Mouse (Mus musculus) bone marrow, adult 2 months (tissue): ENCODE measurements around the gene Shisa4.

ENCODE experiments used
- CTCF ChIP-seq: fragments of 200-500 bp; IDR thresholded peaks from 2 replicates; pipeline ENCODE4 v1.5.1; 2011; ENCODE audit warnings: low read length, control low read depth; ENCODE audit not compliant: control insufficient read depth, insufficient read depth
- POLR2A ChIP-seq: fragments of 200-500 bp; IDR thresholded peaks from 2 replicates; pipeline ENCODE4 v1.6.1; 2011; ENCODE audit warnings: low read depth, mild to moderate bottlenecking, control low read depth, low read length, borderline replicate concordance; ENCODE audit not compliant: control insufficient read depth

DNA sequence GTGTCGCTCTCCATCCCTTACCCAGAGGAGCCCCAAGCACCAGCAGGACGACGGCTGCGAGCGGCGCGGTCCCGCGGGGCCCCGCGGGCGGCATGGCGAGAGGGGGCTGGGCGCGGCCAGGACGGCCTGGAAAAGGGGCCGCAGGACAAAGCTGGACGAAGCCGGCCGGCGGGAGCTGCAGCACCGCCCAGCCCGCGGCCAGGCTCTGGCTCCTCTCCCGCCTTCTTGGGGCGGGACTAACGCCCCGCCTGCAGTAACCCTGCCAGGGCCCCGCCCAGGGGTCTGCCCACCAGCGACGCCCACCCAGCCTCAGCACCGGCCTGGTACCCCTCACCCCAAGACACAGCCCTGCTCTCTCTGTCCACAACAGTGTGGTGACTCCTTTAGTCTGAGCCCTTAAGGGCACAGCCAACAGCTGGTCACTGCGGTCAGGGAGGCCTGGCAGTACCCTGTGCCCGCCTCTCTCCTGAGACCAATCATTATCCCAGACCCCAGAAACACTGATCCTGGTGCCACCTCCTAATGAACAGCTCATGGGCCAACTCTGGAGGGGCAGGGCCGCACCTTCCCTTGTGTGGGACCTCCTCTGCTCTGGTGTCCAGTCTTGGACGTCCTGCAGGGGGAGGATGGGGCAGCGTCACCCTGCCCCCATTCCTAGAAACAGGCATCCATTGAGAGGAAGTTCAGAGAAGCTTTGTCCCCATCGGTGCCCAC, at the start of gene Shisa4:
- no peak for TF ChIP-seq CTCF
- no peak for TF ChIP-seq POLR2A
